Mouse (Mus musculus) R1 (cell line): ENCODE data around the gene Hs3st3b1.

Experiments
- DNase-seq: peaks from one replicate; pipeline ENCODE4 v3.0.0-alpha.2; 2018; ENCODE audit warnings: low read depth, low spot score

Hs3st3b1 gene

DNA sequence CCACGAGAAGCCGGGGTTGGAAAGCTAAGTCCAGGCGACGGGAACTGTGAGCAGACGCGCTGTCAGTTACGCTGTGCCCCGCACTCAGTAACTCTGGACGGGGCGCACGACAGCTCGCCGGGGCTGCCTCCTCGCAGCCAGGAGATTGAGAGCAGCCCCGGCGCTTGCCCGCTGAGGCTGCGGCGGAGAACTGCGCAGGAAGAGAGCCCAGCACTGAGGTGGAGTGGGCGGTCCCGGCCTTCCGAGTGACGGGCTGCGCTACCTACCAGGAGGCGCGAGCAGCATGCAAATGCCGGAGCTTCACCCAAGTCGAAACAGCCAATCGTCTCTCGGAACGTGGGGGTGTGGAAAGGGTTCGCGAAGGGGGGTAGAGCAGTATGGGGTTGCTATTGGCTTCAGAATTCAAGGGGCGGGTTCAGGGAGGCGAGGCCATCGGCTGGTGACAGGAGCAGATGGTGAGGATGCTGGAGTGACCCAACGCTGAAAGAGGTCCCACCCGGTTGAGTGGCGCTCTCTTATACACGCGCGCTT, at the start of gene Hs3st3b1:
TSS of gene Hs3st3b1 (minus strand) at position 200 of the 531 bp plus-strand sequence.
- DNase-seq, result peak; percentile 99

DNA sequence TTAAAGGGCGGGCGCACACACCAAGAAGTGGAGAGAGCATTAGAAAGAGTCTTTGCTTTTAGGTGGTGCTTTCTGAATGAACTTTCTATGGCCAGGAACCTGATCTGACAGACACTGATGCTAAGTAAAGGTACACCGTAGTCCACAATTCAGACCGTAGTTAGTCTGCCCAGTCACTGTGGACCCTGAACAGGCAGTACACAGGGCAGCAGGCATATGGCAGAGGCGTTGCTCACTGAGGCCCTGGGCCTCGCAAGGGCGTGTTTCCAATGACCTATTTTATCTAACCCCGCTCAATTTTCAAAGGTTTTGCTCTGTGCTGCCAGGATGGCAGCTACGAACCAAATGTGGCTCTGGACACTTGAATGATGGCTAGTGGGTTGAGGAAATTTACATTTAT, 49.4 kb upstream of the Hs3st3b1 start:
- no peak for DNase-seq

DNA sequence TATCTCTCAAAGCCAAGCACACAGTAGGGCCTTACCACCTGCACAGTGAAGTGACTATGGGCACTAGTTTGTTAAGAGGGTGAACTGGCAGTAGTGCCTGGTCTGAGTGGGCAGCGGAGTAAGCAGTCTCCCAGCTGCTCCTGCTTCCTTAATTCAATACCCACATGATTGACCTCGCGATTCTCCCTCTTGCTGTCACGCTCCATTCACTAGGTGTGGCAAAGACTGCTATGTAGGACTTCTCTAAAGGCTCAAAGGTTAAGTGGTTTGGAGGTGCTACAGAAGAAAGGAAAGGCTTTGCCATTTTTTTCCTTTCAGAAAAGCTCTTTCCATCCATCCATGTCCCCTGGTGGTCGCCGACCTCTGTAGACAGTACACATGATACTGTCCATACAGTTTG, 48.7 kb upstream of the Hs3st3b1 start:
- no peak for DNase-seq

DNA sequence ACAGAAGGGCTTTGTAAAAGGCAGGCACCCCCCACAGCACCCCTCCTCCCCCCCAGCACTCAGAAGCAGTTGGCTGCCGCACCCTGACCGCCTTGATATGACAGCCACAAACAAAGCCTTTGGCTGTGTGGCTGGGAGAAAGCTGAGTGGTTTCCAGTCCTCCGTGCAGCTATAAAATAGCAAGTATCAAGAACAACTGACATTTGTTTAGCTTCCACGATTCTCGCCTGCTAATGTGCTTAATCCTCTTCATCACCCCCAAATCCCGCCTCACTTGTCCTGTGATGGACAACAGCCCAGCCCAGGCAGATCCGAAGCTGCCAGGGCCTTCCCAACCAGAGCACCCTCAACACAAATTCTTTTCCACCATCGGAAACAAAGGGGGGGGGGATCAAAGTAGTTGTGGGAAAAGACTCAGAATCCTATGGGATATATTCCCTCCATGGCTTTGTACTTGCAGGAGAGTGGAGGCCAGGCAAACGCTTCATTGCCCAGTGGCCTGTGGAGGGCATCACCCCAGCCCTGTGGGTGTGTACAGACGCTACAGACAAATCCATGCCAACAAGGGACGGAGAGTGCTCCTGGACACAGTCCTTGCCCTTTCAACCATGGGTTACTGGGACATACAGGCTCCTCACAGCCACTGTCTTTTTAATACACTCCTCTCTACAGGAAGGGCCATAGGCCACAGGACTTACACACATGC, 47.3 kb upstream of the Hs3st3b1 start:
- DNase-seq, result no peak

DNA sequence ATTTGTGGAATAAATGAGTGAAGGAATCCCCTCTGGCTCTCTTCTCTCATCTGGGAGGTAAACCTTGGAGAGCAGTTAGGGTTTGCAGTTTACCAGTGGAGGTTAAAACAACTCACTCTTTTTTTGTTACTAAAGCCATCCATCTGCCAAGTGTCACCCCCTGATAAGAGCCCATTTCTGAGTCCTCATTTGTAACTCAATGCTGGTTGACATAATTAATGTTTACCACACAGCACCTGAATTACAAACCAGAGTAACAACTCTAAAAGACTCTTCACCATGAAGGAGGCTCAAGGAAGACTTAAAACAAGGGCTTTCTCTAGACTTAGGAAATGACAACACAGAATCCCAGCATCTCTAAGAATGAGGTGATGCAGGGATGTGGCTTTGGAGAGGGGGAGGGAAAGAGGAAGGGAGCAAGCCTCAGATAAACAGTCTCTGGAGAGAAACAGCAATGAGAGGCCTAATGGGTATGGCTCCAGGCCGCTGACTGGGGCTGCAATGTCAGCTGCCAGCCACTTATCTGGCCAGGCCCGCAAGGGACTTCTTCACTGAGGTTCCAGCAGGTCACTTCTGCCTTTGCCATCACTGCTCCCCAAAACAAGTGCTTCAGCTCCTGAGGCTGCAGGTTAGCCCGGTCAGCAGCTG, 46.4 kb upstream of the Hs3st3b1 start:
- DNase-seq, result no peak

DNA sequence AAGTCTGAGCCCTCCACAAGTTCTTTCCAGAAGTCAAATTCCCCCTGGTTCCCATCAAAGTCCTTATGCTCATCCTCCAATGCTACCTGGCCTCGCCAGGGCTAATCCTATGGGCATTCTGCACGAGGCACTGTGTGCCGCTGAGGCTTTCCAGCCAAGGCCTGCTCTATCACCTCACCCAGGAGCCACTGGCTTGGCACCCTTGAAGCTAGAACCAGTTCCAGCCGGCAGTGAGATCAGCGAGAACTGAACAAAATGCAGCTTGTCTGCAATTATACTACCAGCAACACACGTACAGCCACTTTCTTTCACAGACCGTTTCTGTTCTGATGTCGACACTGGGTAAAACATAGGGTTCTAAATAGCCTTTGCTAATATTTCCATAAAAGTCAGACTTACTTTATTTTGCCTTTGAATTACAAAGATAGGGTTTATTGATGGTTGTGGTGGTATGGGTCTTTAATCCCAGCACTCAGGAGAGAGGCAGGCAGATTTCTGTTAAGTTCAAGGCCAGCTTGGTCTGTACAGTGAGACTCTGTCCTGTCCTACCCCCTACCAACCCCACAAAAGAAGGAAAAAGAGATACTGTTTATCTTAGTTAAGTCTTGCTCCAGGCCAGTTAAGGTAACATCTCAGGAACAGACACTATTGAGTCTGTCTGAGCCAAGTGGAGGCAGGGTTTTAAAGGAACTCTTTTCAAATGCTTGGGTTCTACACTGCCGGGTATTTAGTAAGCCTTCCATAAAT, 45.7 kb upstream of the Hs3st3b1 start:
- DNase-seq, result no peak

DNA sequence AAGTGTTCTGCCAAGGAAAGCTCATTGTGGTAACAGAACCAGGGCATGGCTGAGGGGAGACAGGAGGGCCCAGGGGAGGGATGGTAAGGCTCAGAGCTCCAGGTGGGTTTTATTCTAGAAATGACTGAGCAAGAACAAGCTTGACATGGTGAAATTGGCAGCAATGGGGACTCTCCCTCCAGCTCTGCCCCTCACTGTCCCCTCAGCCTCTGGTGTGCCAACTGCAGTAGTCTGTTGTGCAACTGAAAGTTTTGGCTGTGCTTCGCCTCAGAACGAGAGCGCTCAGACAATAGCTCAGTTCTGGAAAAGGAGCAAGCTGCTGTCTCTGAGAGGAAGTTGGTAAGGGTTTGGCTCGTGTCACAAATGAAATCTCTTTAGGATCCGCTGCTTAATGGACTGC, 43.3 kb upstream of the Hs3st3b1 start:
- no peak for DNase-seq

DNA sequence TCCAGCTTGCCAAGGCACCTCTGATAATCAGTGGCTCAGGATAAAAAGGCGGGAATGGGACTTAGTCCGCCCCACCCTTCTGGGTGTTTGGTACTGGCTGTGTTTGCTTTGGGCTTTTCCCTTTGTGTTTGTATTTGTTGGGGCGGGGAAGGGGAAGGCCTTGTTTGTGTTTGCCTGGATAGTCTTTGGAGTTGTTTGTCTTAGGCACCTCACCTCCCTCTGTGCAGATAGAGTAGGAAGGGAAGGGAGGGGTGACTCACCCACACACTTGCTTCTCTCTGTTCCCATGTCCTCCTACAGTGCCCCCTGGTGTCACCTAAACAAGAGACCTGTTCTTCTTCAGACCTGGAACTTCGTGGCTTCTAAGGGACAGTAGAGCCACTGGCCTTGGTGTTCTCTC, 35.1 kb upstream of the Hs3st3b1 start:
- peak; percentile 85 for DNase-seq

DNA sequence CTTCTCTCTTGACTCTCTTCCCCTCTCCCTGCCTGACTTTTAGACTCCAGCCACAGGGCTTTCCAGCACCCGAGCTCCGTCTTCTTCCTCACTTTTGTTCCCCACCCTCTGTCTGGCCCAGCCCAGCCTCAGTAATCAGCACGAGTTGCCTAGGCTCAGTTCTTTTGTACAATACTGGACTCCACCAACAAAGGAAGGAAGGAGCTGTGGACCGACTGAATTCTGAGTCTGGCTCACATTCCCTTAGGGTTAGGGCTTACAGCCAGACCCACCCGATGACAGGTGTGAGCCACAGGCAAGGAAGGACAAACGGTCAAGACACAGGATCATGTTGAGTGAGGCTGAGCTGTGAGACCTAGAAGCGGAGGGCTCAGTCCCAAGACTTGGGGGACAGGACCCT, 34.7 kb upstream of the Hs3st3b1 start:
- DNase-seq, result peak; percentile 54

DNA sequence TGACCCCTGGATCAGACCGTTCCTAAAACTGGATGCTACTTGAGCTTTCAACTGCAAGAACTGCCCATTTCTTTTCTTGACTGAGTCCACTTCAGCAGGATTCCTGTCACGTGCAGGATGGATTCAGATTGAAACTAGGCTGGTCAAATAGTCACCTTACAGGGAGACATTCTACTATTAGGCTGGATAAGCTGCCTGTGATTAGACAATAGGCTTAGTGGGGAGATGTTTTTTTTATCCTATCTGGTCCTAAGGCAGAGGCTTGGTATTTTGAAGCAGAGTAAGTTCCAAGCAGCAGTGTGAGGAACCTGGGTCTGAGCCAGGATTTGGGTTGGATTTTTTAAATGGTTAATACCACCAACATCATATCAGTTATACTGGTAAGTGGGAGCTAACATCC, 31.8 kb upstream of the Hs3st3b1 start:
- no peak for DNase-seq

DNA sequence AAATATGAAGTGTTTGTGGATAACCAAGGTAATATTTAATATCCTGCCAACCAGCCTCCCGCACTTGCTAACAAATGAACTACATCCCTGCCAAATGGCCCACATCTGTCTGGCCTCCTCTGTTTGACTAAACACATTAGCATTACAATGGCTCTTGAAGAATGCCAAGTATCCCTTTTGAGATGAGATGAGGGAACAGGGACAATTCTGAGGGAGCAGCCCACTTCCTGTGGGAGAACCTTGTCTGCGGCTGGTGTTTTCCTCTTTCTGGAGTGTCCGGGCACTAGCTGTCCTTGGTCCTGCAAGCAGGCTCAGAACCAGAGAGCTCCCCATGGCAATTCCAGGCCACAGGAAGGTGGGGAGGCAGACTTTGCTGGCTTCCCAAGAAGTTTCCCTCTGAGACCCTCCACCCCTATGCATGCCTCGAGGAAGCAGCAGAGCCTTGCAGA, 30.7 kb upstream of the Hs3st3b1 start:
- peak; percentile 93 for DNase-seq

DNA sequence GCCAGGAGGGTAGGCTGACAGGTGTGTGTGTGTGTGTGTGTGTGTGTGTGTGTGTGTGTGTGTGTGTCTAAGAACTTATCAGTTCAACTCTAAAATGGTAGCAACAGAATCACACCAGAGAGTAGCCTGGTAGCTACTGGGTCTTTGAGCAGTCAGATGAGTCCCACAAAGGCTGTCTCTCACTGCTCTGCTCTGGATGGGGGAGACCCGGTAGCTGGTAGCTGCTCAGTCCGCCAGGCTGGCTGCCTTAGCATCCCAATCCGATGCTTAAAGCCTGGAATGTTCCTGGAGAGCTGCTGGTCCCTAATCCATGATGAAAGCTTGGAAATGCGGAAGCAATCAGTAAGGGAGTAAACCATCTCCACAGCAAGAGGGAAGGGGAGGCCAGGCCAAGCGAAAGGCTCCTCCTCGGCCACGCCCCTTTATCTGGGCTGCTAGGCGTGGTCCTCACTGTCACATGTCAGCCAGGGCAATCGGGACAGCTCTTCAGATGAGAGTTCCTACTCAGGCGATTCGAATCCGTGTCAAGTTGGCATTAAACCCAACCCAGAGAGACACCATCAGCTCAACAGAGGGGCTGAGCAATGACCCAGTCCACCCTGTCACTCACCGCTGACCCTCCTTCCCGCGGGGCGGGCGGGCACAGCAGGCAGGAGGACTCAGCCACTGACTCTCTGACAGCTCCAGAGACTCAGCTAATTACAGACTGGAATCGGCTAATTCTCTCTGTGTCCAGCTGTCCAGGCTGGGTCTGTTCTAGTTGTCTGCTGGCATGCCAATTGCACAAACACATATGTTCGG, 29.9 kb upstream of the Hs3st3b1 start:
- DNase-seq, result peak; percentile 86

DNA sequence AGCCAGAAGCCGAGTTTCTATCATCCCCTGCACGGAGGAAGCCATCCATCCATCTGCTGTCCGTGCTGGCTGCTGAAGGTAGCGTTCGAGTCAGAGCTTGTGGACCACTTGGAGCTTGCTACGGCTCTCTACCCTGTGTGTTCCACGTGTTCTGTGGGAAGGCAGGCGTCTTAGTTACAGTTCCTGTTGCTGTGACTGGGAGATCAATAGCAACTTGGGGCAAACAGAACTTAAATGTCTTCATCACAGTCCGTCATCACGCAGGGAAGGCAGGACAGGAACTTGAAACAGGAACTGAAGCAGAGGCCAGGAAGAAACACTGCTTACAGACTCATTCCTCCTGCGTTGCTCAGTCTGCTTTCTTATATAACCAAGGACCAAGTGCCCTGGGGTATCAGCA, 26.3 kb upstream of the Hs3st3b1 start:
- no peak for DNase-seq

DNA sequence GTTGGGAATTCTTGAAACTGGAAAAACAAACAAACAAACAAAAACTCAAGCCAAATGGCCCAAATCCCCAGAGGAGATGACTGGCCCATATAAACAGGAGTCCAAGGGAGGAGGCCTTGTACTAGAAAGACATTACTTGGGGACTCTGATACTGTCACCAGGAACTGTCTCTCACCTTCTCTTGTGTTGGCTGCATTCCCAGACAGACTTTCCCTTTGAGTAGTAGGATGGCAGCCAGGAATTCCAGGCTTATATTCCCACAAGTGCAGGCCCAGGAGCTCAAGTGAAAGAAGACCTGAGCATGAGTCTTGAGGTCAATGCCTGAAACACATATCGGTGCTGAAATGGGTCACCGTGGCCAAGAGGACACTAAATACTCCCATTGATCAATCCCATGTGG, 24.9 kb upstream of the Hs3st3b1 start:
- no peak for DNase-seq

DNA sequence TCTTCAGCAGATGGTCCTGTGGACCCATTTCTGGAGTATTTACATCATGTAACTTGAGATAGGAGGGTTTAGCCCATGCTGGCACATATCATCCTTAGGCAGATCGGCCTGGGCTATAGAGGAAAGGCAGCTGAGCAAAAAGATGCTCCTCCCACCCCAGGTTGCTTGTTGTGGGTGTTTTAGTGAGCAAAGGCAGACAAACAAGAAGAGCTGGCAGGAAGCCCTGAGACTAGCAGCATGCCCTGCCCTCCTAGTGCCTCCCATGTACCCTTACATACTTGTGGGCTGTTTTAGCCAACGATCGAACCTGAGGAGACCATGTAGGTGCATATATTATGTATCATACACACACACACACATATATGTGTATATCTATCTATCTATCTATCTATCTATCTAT, 21.9 kb upstream of the Hs3st3b1 start:
- DNase-seq, result no peak

DNA sequence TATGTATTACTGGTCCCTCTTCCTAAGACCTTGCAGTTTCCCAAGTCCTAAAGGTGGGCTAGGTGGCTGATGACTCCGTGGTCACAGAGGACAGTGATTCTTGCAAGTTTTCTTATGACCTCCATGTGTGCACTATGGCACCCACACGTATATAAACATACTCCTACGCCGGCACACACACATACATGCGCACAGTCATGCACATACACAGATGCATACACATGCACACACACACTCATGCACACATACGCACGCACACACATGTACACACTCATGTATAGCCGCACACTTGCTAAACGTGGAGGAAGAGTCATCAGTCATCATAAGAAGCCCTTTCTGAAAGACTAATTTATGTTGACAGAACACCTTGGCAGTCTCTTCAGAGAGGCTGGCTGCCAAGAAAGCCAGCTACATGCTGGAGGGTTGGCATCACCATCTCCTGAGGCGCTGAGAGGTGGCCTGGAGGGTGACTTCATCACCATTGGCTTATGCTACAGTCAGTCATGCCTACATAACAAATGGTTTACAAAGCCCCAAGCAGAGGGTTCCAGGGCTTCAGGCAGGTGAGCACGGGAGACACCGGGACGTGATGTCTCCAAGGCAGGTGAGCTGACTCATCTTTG, 21.3 kb upstream of the Hs3st3b1 start:
- DNase-seq, result no peak

DNA sequence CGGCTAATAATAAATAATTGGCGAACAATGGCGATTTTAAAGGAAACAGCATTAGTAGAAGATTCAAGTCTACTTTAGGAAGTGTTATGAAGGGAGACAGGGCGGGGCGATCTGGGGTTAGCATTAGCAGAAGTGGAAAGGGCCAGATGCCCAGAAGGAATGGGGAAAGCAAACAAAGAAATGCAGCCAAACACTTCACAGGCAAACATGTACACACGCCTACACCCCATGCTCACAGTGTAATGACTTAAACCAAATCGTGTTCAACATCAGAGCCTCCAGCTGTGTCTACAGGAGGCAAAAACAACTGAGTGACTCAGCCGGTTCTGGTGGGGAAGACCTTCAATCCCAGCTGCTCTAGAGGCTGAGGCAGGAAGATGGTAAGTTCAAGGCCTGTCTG, 20.1 kb upstream of the Hs3st3b1 start:
- no peak for DNase-seq

DNA sequence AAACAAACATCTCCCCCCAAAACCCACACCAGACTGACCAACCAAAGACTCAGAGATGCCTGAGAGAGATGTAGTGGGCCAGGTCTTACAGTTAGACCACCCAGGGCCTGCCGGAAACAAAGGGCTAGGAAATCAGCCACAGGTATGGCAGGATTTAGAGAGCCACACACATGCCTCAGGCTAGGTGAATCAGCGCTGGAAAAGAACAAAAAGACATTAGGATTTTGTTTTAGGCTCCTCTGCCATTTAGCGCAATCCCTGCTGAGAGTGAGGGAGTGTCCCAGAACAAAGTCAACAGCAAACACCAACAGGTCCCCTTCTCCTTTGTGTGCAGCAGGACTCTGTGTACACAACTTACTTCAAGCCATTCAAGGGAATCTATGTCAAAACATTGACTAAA, 14.6 kb upstream of the Hs3st3b1 start:
- peak; percentile 72 for DNase-seq

DNA sequence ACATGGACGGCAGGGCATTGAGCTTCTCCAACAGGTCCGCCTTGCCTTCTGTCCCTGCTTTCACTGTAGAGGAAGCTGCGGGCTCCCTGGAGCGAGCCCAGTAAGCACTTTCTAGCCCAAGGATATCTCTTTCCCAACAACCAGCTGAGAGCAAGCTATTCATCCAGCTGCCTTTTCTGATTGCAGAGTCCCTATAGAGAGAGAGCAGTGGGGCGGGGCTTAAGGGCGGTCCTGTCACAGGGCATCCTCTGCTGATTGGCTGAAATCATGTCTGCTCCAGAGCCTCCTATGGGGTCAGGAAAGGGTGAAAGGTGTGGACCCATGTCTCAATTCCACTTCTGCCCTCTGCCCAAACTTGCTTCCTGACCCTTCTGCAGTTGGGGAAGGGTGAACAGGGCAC, 4.8 kb upstream of the Hs3st3b1 start:
- peak; percentile 87 for DNase-seq

DNA sequence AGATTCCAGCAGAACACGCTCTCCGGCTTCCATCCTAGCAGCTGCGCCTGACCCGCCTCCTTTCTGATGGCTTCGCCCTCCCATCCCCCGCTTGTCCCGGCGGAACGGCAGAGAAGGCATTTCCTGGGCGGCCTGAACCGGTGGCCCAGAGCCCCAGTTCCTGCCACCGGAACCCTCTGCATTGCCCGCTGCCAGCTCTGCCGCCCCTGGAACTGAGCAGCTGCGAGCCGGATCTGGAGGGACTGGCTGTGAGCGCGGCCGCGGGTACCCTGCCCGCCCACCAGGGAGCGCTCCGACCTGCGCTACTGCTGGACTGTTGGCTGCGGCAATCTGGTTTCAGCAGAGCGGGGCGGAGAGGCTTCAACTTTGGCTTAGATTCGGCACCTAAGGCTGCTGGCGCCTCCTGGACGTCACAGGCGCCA, 3.1 kb upstream of the Hs3st3b1 start:
- DNase-seq, result peak; percentile 72

DNA sequence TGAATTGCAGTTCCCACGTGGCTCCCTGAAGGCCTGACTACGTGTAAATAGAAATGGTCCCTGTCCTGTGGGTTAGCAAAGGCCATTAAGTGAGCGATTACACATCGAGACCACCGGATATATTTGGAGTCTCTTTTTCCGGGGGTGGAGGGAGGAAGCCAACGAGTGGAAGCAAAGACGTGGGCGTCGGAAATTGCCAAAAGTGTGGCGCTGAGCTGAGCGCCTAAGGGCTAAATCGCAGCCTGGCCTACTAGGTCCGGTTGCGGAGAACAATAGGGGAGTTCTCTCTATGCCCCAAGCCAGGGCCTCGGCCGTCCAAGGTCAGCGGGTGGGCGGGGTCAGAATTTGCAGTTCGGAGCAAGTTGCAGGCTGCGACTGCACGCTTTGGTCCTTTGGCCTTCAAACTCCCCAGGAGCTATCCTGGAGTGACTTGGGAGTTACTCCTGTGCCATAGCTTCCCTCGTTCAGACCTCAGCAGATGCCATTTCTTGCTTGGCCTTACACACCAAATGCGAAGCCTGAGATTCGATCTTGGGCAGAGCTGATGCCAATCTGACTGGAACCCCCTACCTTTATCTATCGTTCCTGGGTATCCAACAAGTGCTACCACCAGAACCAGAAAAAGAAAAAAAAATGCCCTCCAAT, 2.3 kb upstream of the Hs3st3b1 start:
- peak; percentile 65 for DNase-seq
